Comparison of ENCODE assay signal across 8 mouse cellular contexts in the genomic region with DNA sequence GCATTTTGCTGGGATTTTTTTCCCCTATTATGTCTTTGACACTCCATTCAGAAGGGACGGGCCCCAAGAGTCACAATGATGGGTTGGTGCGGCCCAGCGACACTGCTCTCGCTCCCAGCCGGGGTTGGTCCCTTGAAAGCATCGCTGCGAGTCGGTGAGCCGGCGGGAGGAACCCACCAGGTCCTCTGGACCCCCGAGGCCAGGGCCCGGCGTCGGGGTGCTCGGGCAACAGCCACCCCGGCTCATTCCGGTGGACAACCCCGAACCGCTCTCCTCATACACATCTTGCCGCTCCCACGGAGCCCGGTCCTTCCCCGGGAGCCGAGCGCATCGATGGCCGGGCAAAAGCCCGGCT. TPM values are rescaled to one million over a fixed set of nuclear protein-coding genes. Genes with fewer than 3 reads are reported as not detected.
A peak's percentile ranks its signal among the peaks of the same experiment; 100 is the strongest.
DNase-seq lines count a peak whose midpoint lies in the region; ATAC-seq and TF ChIP-seq lines count a peak whose summit lies in the region.

No protein-coding gene starts in this region.

- H3K27ac ChIP-seq in bone marrow macrophage, adult 2 months (ENCODE audit: insufficient read depth, low read depth, low read length): peak overlapping the region; percentile 70
- peak overlapping the region; percentile 99 for H3K27ac ChIP-seq in hindbrain, embryonic 13.5 days
- peak overlapping the region; percentile 97 for H3K27ac ChIP-seq in midbrain, embryonic 13.5 days

- H3K4me2 ChIP-seq in hindbrain, embryonic 13.5 days: peak overlapping the region; percentile 84
- peak overlapping the region; percentile 85 for H3K4me2 ChIP-seq in midbrain, embryonic 13.5 days (replicated peaks)

- DNase-seq in kidney, adult 8-10 months: peak; percentile 10 to 12
- DNase-seq in kidney, postnatal 4 days: no peak
- no peak for DNase-seq in urinary bladder, postnatal 10 days (ENCODE audit: low spot score)
- DNase-seq in right cerebral cortex, postnatal 25 days: no peak

- peaks cover 13% of the 10 kb centered on the region for H3K4me1 ChIP-seq in bone marrow macrophage, adult 2 months (ENCODE audit: control insufficient read depth, insufficient read depth, low read length)
- peaks cover 29% of the 10 kb centered on the region for H3K4me1 ChIP-seq in hindbrain, embryonic 13.5 days (replicated peaks)
- H3K4me1 ChIP-seq in midbrain, embryonic 13.5 days (replicated peaks): peaks cover 29% of the 10 kb centered on the region

- no peaks in the 10 kb centered on the region for H3K36me3 ChIP-seq in hindbrain, embryonic 13.5 days
- H3K36me3 ChIP-seq in midbrain, embryonic 13.5 days: 0 out of 2 replicates have a peak, but pooled peaks cover 4% of the 10 kb centered on the region

- ATAC-seq in hindbrain, embryonic 13.5 days (ENCODE audit: low FRiP score): no peak
- ATAC-seq in midbrain, embryonic 13.5 days: no peak; the same call in none of the 2 replicates
- no peak for ATAC-seq in activated CD4-positive, CD25-positive, alpha-beta regulatory T cell, adult 4 months

- peak; percentile 37 for TF ChIP-seq POLR2A in bone marrow macrophage, adult 2 months (IDR thresholded peaks at IDR 0.05; ENCODE audit: borderline replicate concordance, low read depth, low read length)

- no peak for TF ChIP-seq CTCF in bone marrow macrophage, adult 2 months (IDR thresholded peaks at IDR 0.05; ENCODE audit: low read depth, low read length)

- H3K9me3 ChIP-seq in hindbrain, embryonic 13.5 days: no peaks in the 10 kb centered on the region
- no peaks in the 10 kb centered on the region for H3K9me3 ChIP-seq in midbrain, embryonic 13.5 days

- H3K9ac ChIP-seq in hindbrain, embryonic 13.5 days: peak overlapping the region; percentile 99
- H3K9ac ChIP-seq in midbrain, embryonic 13.5 days (replicated peaks): peak overlapping the region; percentile 100

- under 1% methylated on average over 28 of the region's 28 CpGs for WGBS in hindbrain, embryonic 13.5 days
- WGBS in midbrain, embryonic 13.5 days: 0% methylated on average over 27 of the region's 28 CpGs

- H3K27me3 ChIP-seq in hindbrain, embryonic 13.5 days: no peaks in the 10 kb centered on the region
- H3K27me3 ChIP-seq in midbrain, embryonic 13.5 days: no peaks in the 10 kb centered on the region

- H3K4me3 ChIP-seq in bone marrow macrophage, adult 2 months (ENCODE audit: insufficient read depth, low read length): peak overlapping the region; percentile 69
- peak overlapping the region; percentile 95 for H3K4me3 ChIP-seq in hindbrain, embryonic 13.5 days
- H3K4me3 ChIP-seq in midbrain, embryonic 13.5 days (replicated peaks): peak overlapping the region; percentile 94

RNA-seq across cellular contexts. Expression of gene Cul5, which starts 3.2 kb away (rescaled TPM):
- polyA plus RNA-seq in bone marrow macrophage, adult 2 months (2012; ENCODE audit: insufficient read depth, insufficient read length, missing spikeins): 15.3 and 21.3 TPM in 2 replicates
- 41.5 and 46.2 TPM in 2 replicates for polyA plus RNA-seq in hindbrain, embryonic 13.5 days (2015; fragmentation: Nextera tagmentation; extraction: Ambion mirVana)
- polyA plus RNA-seq in midbrain, embryonic 13.5 days (2015; fragmentation: Nextera tagmentation; extraction: Ambion mirVana): 45.5 and 47.3 TPM in 2 replicates
- polyA plus RNA-seq in activated CD4-positive, CD25-positive, alpha-beta regulatory T cell, adult 4 months (2017; shearing (Covaris generic)): 10 to 100 TPM; 36.2 to 36.4 TPM

RNA-seq across cellular contexts. Expression of gene Rab39, which starts 39.4 kb away (rescaled TPM):
- polyA plus RNA-seq in bone marrow macrophage, adult 2 months (2012; ENCODE audit: insufficient read depth, insufficient read length, missing spikeins): 6.5 and 7.1 TPM in 2 replicates
- polyA plus RNA-seq in hindbrain, embryonic 13.5 days (2015; fragmentation: Nextera tagmentation; extraction: Ambion mirVana): 3.6 and 3.7 TPM in 2 replicates
- polyA plus RNA-seq in midbrain, embryonic 13.5 days (2015; fragmentation: Nextera tagmentation; extraction: Ambion mirVana): 3.2 and 3.6 TPM in 2 replicates
- not detected for polyA plus RNA-seq in activated CD4-positive, CD25-positive, alpha-beta regulatory T cell, adult 4 months (2017; shearing (Covaris generic))

RNA-seq across cellular contexts. Expression of gene Acat1, which starts 56.5 kb away (rescaled TPM):
- polyA plus RNA-seq in bone marrow macrophage, adult 2 months (2012; ENCODE audit: insufficient read depth, insufficient read length, missing spikeins): 44.7 and 45.0 TPM in 2 replicates
- polyA plus RNA-seq in hindbrain, embryonic 13.5 days (2015; fragmentation: Nextera tagmentation; extraction: Ambion mirVana): 131 and 132 TPM in 2 replicates
- 103 and 107 TPM in 2 replicates for polyA plus RNA-seq in midbrain, embryonic 13.5 days (2015; fragmentation: Nextera tagmentation; extraction: Ambion mirVana)
- 10 to 100 TPM; 49.3 to 91.2 TPM for polyA plus RNA-seq in activated CD4-positive, CD25-positive, alpha-beta regulatory T cell, adult 4 months (2017; shearing (Covaris generic))

Comparison
In these comparisons a context has a peak if more than half of its experiments do, and no peak if none do; other contexts are left out.
1. DNase-seq: peak in kidney, adult 8-10 months (2 of 2); none in kidney, postnatal 4 days (0 of 2), urinary bladder, postnatal 10 days (single experiment) and right cerebral cortex, postnatal 25 days (single experiment).
2. Peak in every context shown above with its lines, with median percentiles within 50 percentile points of each other: H3K27ac ChIP-seq and H3K4me3 ChIP-seq.